Mouse (Mus musculus): ENCODE measurements around the gene Ilf3.

DNA sequence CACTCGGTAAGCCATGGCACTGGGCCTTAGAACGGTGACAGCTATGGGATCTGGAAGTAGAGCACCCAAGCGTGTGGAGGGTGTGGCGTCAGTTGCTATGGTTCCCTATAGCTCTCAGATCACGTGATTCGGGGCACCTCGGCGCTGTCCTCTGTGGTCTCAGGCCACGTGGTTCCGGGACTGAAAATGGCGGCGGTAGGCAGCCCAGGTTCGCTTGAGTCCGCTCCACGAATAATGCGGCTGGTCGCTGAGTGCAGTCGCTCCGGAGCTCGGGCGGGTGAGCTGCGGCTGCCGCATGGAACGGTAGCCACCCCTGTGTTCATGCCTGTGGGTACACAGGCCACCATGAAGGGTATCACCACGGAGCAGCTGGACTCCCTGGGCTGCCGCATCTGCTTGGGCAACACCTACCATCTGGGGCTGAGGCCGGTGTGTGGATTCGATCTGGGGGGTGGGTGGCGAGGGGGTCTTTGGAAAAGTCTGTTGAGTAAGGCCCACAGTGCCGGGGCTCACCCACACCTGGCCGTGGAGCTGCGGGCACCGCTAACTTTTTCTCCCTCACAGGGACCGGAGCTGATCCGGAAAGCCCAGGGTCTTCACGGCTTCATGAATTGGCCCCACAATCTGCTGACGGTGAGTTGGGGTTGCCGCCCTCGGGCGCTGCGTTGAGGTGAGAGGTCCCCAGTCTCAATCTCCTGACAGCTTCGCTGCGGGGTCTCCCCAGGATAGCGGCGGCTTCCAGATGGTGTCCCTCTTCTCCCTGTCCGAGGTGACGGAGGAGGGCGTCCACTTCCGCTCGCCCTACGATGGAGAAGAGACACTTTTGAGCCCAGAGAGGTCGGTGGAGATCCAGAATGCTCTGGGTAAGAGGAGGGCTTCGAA is 44.2 kb downstream of the Ilf3 start, which contains the start of gene Qtrt1:
- TF ChIP-seq CTCF (IDR thresholded peaks at IDR 0.05; ENCODE audit: low read depth, low read length) (no peak), POLR2A (IDR thresholded peaks at IDR 0.05; ENCODE audit: extremely low read depth, insufficient read depth, low read length) (no peak)
